Mouse (Mus musculus): ENCODE measurements around the gene Ly6g5b. TPM values are rescaled to one million over a fixed set of nuclear protein-coding genes. Genes with fewer than 3 reads are reported as not detected.

Ly6g5b gene
- total RNA-seq, 2 experiments from 2014 or later, result not detected

GRCm38 (mm10) chr17:35083929-35084497 is 31.2 kb downstream of the Ly6g5b start:
- no peak for ATAC-seq (replicated peaks; ENCODE audit: poor library complexity, severe bottlenecking)

DNA sequence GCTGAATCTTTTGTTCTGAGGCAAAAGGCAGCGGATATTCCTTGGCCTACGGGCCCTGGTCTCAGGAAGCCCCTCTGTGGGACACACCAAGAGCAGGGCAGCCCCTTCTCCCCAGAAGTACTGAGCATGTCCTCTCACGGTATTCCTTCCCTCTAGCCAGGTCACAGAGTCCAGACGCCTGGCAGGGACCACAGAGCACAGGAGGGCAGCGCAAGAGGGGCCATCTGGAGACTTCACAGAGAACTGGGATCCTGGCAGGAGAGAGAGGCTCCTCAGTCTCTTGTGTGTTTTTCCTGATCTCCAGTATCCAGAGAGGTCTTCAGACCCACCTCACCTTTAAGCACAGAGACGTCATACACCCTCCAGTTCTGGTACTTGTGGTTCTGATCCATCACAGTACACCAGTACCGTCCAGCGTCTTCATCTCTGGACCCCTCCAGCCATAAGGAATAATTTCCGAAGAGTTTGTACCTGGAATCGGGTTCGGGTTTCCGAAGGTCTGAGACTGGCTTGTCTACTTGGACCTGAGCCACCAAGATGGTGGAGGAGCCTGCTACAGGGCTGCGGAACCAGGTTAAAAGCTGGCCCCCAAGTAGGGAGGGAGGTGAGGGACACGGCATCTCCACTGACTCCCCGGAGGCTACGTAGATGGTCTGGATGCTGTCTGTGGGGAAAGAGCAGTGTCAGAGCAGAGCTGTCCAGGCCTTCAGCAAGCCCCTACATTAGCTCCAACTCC is 32.2 kb downstream of the Ly6g5b start:
- no peak for ATAC-seq (replicated peaks; ENCODE audit: poor library complexity, severe bottlenecking)

DNA sequence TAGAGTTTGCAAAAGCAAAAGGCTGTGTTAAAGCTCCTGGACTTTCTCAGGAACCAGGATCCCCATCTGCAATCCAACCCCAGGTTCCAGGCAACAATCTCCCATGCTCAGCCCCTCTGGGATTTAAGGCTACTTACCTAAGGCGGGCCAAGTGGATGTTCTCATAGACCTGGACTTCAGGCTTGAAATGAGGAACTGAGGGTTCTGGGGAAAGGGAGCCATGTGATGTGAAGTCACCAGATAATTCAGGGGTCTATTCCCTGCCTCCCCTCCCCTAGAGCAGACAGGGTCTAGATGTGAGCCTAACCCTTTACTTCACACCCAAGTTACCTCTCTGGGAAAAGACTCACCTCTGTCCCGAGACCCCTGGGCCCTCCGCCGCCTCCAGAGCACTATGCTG is 34.5 kb downstream of the Ly6g5b start:
- no peak for ATAC-seq (replicated peaks; ENCODE audit: poor library complexity, severe bottlenecking)

GRCm38 (mm10) chr17:35080248-35080647 is 35.0 kb downstream of the Ly6g5b start:
- ATAC-seq (replicated peaks; ENCODE audit: poor library complexity, severe bottlenecking), result no peak

DNA sequence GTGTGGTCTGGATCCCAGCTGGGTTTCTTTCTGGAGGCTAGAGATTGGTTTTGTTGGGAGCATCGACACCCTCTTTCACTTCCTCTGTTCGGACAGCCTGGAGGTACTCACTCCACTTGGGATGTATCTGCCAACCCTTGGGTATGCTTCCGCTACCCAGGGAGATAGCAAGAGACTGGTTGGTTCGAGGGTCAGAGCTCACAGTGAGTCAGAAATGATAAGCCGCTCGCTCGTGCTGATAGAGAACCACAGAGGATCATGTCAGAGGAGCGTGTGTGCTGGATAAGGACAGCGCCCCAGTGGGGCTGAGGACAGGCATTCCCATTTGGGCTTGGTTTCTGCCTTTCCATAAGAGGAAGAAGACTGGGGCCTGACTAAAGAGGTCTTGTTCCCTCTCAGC is 35.5 kb downstream of the Ly6g5b start:
- ATAC-seq (replicated peaks; ENCODE audit: poor library complexity, severe bottlenecking), result peak; percentile 54

DNA sequence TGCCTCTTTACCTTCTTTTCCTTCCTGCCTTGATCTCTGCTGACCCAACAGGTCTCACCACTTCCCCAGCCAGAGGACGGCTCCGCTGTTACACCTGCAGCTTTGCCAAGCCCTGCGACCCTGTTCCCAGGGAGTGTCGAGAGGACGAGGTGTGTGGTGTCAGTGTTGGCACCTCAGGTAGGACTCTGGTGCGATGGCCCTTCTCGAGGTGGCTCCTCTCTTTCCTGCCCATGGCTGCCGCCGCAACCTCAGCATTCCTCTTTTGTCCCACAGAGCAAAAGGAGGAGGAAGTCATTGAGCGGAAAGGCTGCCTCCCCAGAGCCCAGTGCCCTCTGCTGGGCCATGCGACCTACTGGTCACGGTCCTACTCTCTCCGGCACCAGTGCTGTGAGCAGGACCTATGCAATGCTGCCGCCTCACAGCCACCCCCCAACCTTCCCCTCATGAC is 37.4 kb downstream of the Ly6g5b start, which contains the start of gene Ly6g6d:
Ly6g6d (minus strand) TSS at position 280 of the 448 bp plus-strand sequence.
- ATAC-seq (replicated peaks; ENCODE audit: poor library complexity, severe bottlenecking), result peak; percentile 73

GRCm38 (mm10) chr17:35077285-35077684 is 37.9 kb downstream of the Ly6g5b start:
- ATAC-seq (replicated peaks; ENCODE audit: poor library complexity, severe bottlenecking), result no peak

GRCm38 (mm10) chr17:35076507-35077176 is 38.6 kb downstream of the Ly6g5b start, which contains the start of gene Ly6g6e:
Gene Ly6g6e (plus strand): TSS chr17:35076902.
- ATAC-seq (replicated peaks; ENCODE audit: poor library complexity, severe bottlenecking), result no peak

GRCm38 (mm10) chr17:35074097-35074496 is 41.1 kb downstream of the Ly6g5b start:
- ATAC-seq (replicated peaks; ENCODE audit: poor library complexity, severe bottlenecking), result peak; percentile 49

DNA sequence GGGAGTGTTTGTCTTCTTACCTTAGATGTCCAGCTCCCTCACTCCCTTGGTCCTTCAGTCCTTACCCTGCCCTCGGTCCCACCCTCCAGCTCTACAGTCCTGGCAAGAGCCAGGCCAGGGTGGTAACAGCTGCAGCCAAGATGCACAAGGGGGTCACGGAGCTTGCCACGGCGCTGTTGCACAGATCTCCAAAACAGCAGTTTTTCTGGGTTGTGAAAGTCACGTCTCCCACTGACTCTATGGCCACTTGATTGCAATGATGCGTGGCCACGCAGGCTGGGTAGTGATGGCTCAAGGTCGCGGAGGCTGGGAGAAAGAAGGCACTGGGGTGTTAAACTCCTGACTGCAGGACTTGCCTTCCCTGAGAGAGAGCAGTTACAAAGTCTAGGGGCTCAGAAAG is 43.8 kb downstream of the Ly6g5b start:
- no peak for ATAC-seq (replicated peaks; ENCODE audit: poor library complexity, severe bottlenecking)

GRCm38 (mm10) chr17:35070556-35071229 is 44.5 kb downstream of the Ly6g5b start:
- no peak for ATAC-seq (replicated peaks; ENCODE audit: poor library complexity, severe bottlenecking)

DNA sequence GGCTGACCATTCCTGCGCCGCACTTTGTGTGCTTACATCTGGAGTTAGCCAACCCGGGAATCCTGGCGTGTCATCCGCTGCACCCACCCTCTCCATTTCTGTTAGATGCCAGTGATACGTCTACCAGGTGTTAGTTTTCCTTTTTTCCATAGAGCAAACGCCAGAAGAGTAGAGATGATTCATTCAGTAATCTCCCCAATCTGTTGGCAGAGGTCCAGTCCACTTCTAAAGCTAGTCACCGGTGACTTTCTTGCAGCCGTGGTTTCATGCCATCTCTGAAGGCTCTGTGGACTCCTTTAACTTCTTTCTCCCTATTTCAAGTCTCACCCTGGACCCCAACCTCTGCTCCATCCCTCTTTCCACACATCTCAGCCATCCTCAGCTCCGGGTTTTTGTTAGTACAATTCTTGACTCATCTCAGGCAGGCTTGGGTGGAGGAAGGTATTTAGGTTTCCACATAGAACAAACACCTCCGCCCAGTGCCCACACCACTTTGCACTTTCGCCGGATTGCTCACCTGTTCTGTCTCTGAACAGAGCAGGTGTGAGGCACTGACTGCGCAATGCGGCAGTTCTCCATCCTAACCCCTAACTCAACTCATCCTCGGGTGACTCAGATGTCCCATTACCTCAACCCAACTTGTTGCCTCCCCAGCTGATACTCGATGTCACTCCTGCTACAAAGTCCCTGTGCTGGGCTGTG is 46.9 kb downstream of the Ly6g5b start:
- no peak for ATAC-seq (replicated peaks; ENCODE audit: poor library complexity, severe bottlenecking)

GRCm38 (mm10) chr17:35066084-35066483 is 49.1 kb downstream of the Ly6g5b start, which contains the start of gene Mpig6b:
Gene Mpig6b (minus strand): TSS chr17:35066184.
- ATAC-seq (replicated peaks; ENCODE audit: poor library complexity, severe bottlenecking), result no peak

- ATAC-seq (replicated peaks; ENCODE audit: poor library complexity, severe bottlenecking), result peak; percentile 36
These were observed 50.0 kb downstream of the Ly6g5b start, which contains the start of gene Ly6g6c for GRCm38 (mm10) chr17:35064951-35065947. Gene Ly6g6c (plus strand): TSS chr17:35065388.

GRCm38 (mm10) chr17:35064378-35064877 is 50.8 kb downstream of the Ly6g5b start:
- no peak for ATAC-seq (replicated peaks; ENCODE audit: poor library complexity, severe bottlenecking)

Data from granulocyte monocyte progenitor cell, adult 5-6 weeks (primary cell).